Mouse (Mus musculus) v-Abl transformed pro-B cells (cell line): ENCODE data around the gene Unc13b.
"Not testable (repeated sequence)": the region's sequence is repeated elsewhere in the genome, so short reads cannot be mapped to it uniquely, and the experiment has no call there.

Experiments
- in situ Hi-C, 2 experiments: fragments of 400-800 bp; cut with MboI; formaldehyde crosslinking; loops; one replicate each; pipeline ENCODE4 v1.15.1; 2025; ENCODE audit not compliant: unreplicated experiment in 2 of 2

The Unc13b gene

GRCm38 (mm10) chr4:43074923-43075322 lies 16.2 kb downstream of the Unc13b start:
- in situ Hi-C loops, result loop anchor here (10.0 to 25.0 kb wide), 2 partner anchors 637 to 780 kb away; partner anchors contain the start of genes Olfr155 (in 1 of the 2), Olfr70 (in 1 of the 2) and Olfr71 (in 1 of the 2)

GRCm38 (mm10) chr4:43078071-43078718 lies 19.4 kb downstream of the Unc13b start:
- in situ Hi-C loops, result loop anchor here in 1 of 2 experiments (10.0 kb wide), 1 partner anchor 777 kb away; the partner anchor contains the start of gene Olfr155

GRCm38 (mm10) chr4:43082458-43082857 lies 23.7 kb downstream of the Unc13b start:
- in situ Hi-C loops, result no loop called here

GRCm38 (mm10) chr4:43089950-43090349 lies 31.2 kb downstream of the Unc13b start:
- in situ Hi-C loops, result no loop called here

GRCm38 (mm10) chr4:43091183-43091582 lies 32.4 kb downstream of the Unc13b start:
- in situ Hi-C loops, result no loop called here

- in situ Hi-C loops, result no loop called here
These were observed 54.7 kb downstream of the Unc13b start for GRCm38 (mm10) chr4:43113491-43113890.

GRCm38 (mm10) chr4:43114512-43114911 lies 55.8 kb downstream of the Unc13b start:
- in situ Hi-C loops, result no loop called here

GRCm38 (mm10) chr4:43114946-43115345 lies 56.2 kb downstream of the Unc13b start:
- in situ Hi-C loops, result no loop called here

- in situ Hi-C loops, result no loop called here
These were observed 57.5 kb downstream of the Unc13b start for GRCm38 (mm10) chr4:43116249-43116648.

GRCm38 (mm10) chr4:43129750-43130149 lies 71.0 kb downstream of the Unc13b start:
- in situ Hi-C loops, result no loop called here

- in situ Hi-C loops, result no loop called here
These were observed 83.9 kb downstream of the Unc13b start for GRCm38 (mm10) chr4:43142610-43143009.

GRCm38 (mm10) chr4:43152413-43152812 lies 93.7 kb downstream of the Unc13b start:
- in situ Hi-C loops, result not testable (repeated sequence)

GRCm38 (mm10) chr4:43160045-43160444 lies 101.3 kb downstream of the Unc13b start:
- in situ Hi-C loops, result no loop called here

- in situ Hi-C loops, result no loop called here
These were observed 102.4 kb downstream of the Unc13b start for GRCm38 (mm10) chr4:43161124-43161657.

GRCm38 (mm10) chr4:43163205-43163604 lies 104.5 kb downstream of the Unc13b start:
- in situ Hi-C loops, result no loop called here

- in situ Hi-C loops, result no loop called here
These were observed 106.8 kb downstream of the Unc13b start for GRCm38 (mm10) chr4:43165403-43166005.

GRCm38 (mm10) chr4:43170028-43170427 lies 111.3 kb downstream of the Unc13b start:
- in situ Hi-C loops, result no loop called here

- in situ Hi-C loops, result no loop called here
These were observed 118.4 kb downstream of the Unc13b start for GRCm38 (mm10) chr4:43177126-43177525.

GRCm38 (mm10) chr4:43182474-43183168 lies 123.9 kb downstream of the Unc13b start:
- in situ Hi-C loops, result no loop called here

GRCm38 (mm10) chr4:43187439-43187838 lies 128.7 kb downstream of the Unc13b start:
- in situ Hi-C loops, result no loop called here

- in situ Hi-C loops, result no loop called here
These were observed 130.6 kb downstream of the Unc13b start for GRCm38 (mm10) chr4:43189381-43189780.
